Mouse (Mus musculus) small intestine, adult 2 months (tissue): ENCODE data around the gene Itpkb. TPM values are rescaled to one million over a fixed set of nuclear protein-coding genes. Genes with fewer than 3 reads are reported as not detected.
A peak's percentile ranks its signal among the peaks of the same experiment; 100 is the strongest.

Experiments used
- H3K27ac ChIP-seq: fragments of 200-500 bp; 2 replicates; pipeline ENCODE4 v1.5.1; 2012; ENCODE audit warnings: low read depth, low read length, control low read depth, inconsistent platforms; ENCODE audit not compliant: insufficient read depth
- H3K27me3 ChIP-seq: fragments of 200-500 bp; 2 replicates; pipeline ENCODE4 v1.6.1; 2012; ENCODE audit warnings: mild to moderate bottlenecking, moderate library complexity, low read length, inconsistent platforms; ENCODE audit not compliant: control insufficient read depth, insufficient read depth
- H3K36me3 ChIP-seq: fragments of 200-500 bp; 2 replicates; pipeline ENCODE4 v1.6.1; 2012; ENCODE audit warnings: mild to moderate bottlenecking, low read length, control low read depth, inconsistent platforms; ENCODE audit not compliant: control insufficient read depth, insufficient read depth
- H3K4me1 ChIP-seq: fragments of 200-500 bp; 2 replicates; pipeline ENCODE4 v1.6.1; 2012; ENCODE audit warnings: low read length, inconsistent platforms, mixed read lengths; ENCODE audit not compliant: control insufficient read depth, insufficient read depth, insufficient read length
- H3K4me3 ChIP-seq: fragments of 200-500 bp; 2 replicates; pipeline ENCODE4 v1.5.1; 2012; ENCODE audit warnings: low read depth, mild to moderate bottlenecking, control low read depth, inconsistent platforms, low read length, moderate library complexity
- CTCF ChIP-seq: fragments of 200-500 bp; IDR thresholded peaks from 2 replicates; pipeline ENCODE4 v1.5.1; 2012; ENCODE audit warnings: low read depth, mild to moderate bottlenecking, control low read depth, inconsistent platforms, low read length, moderate library complexity, mixed read lengths; ENCODE audit not compliant: insufficient replicate concordance, insufficient read length; ENCODE audit errors: extremely low read depth
- POLR2A ChIP-seq: fragments of 200-500 bp; IDR thresholded peaks from 2 replicates; pipeline ENCODE4 v1.6.1; 2012; ENCODE audit warnings: low read depth, mild to moderate bottlenecking, control low read depth, inconsistent platforms, low read length, moderate library complexity
- WGBS: fragments of 180-500 bp; shearing (Covaris S2); methylation state at CpG from one replicate; pipeline ENCODE4 v1.1.7; 2018; 5-methylcytosine and 5-hydroxymethylcytosine counted together
- polyA plus RNA-seq: library from polyadenylated mRNA; depleted of rRNA; stranded (reverse); fragments of >200 nt; gene quantifications from 2 replicates; pipeline ENCODE4 v1.2.3, GENCODE M21; 2012

The Itpkb gene
- polyA plus RNA-seq, 1 experiment = 6.0 TPM

GRCm38 (mm10) chr1:180422076-180422828 lies 92.0 kb downstream of the Itpkb start:
- Histone ChIP-seq H3K4me1 (peaks cover 15% of the 10 kb centered on the region), H3K36me3 (0 out of 2 replicates have a peak, but pooled peaks cover 2% of the 10 kb centered on the region), H3K27me3 (no peaks in the 10 kb centered on the region), H3K4me3 (no peak overlapping the region), H3K27ac (peak overlapping the region; percentile 2; the same call in 1 of the 2 replicates)
- 23% methylated on average over 11 of the region's 11 CpGs for WGBS
- TF ChIP-seq CTCF (peak; percentile 85; the same call in 1 of the 2 replicates), POLR2A (no peak)

- Histone ChIP-seq H3K27ac (peak overlapping the region; percentile 2; the same call in 1 of the 2 replicates), H3K27me3 (no peaks in the 10 kb centered on the region), H3K36me3 (0 out of 2 replicates have a peak, but pooled peaks cover 2% of the 10 kb centered on the region), H3K4me1 (peaks cover 15% of the 10 kb centered on the region), H3K4me3 (no peak overlapping the region)
- WGBS = 19% methylated on average over 16 of the region's 16 CpGs
- TF ChIP-seq CTCF = no peak
- TF ChIP-seq POLR2A = no peak
Observed at GRCm38 (mm10) chr1:180423008-180423639, 92.8 kb downstream of the Itpkb start.

GRCm38 (mm10) chr1:180423931-180424330 lies 93.6 kb downstream of the Itpkb start:
- TF ChIP-seq CTCF = no peak
- 57% methylated on average over 3 of the region's 3 CpGs for WGBS
- 0 out of 2 replicates have a peak, but pooled peaks cover 2% of the 10 kb centered on the region for H3K36me3 ChIP-seq

GRCm38 (mm10) chr1:180426405-180426804 lies 96.1 kb downstream of the Itpkb start:
- Histone ChIP-seq H3K36me3 (no peaks in the 10 kb centered on the region), H3K27ac (no peak overlapping the region), H3K4me3 (no peak overlapping the region), H3K27me3 (no peaks in the 10 kb centered on the region), H3K4me1 (peaks cover 15% of the 10 kb centered on the region)
- TF ChIP-seq POLR2A (no peak), CTCF (no peak)
- WGBS = 86% methylated on average over 6 of the region's 6 CpGs

More at GRCm38 (mm10) chr1:180423931-180424330, 93.6 kb downstream of the Itpkb start:
- H3K27me3 ChIP-seq = no peaks in the 10 kb centered on the region
- H3K4me1 ChIP-seq = peaks cover 15% of the 10 kb centered on the region
- H3K4me3 ChIP-seq = no peak overlapping the region
- no peak overlapping the region for H3K27ac ChIP-seq

- Histone ChIP-seq H3K36me3 (no peaks in the 10 kb centered on the region), H3K27me3 (0 out of 2 replicates have a peak, but pooled peaks cover under 1% of the 10 kb centered on the region), H3K4me1 (peaks cover 7% of the 10 kb centered on the region), H3K27ac (no peak overlapping the region), H3K4me3 (no peak overlapping the region)
- 63% methylated on average over 10 of the region's 10 CpGs for WGBS
- TF ChIP-seq POLR2A = no peak
- no peak for TF ChIP-seq CTCF
Observed at GRCm38 (mm10) chr1:180427685-180428084, 97.4 kb downstream of the Itpkb start.

GRCm38 (mm10) chr1:180428101-180428712 lies 97.9 kb downstream of the Itpkb start:
- Histone ChIP-seq H3K36me3 (no peaks in the 10 kb centered on the region), H3K27ac (no peak overlapping the region), H3K4me3 (no peak overlapping the region), H3K4me1 (peaks cover 2% of the 10 kb centered on the region), H3K27me3 (peaks cover 4% of the 10 kb centered on the region)
- TF ChIP-seq CTCF (peak; percentile 95), POLR2A (no peak)
- 26% methylated on average over 9 of the region's 9 CpGs for WGBS

- H3K4me3 ChIP-seq = no peak overlapping the region
- no peak overlapping the region for H3K27ac ChIP-seq
- TF ChIP-seq POLR2A (no peak), CTCF (no peak)
- no peaks in the 10 kb centered on the region for H3K36me3 ChIP-seq
- WGBS = 60% methylated on average over 8 of the region's 8 CpGs
- no peaks in the 10 kb centered on the region for H3K4me1 ChIP-seq
- H3K27me3 ChIP-seq = peaks cover 4% of the 10 kb centered on the region
Observed at GRCm38 (mm10) chr1:180428871-180429270, 98.6 kb downstream of the Itpkb start.
